Mouse (Mus musculus) Patski (cell line): ENCODE measurements around the gene Nnat. TPM values are rescaled to one million over a fixed set of nuclear protein-coding genes. Genes with fewer than 3 reads are reported as not detected.

Source experiments
- ATAC-seq: fragments of 100-300 bp; one replicate; pipeline ENCODE4 v1.8.0; 2021
- CTCF ChIA-PET: fragments of 350-600 bp; sonication (Branson Sonifier 250); formaldehyde crosslinking; loops from one replicate; lab custom pipeline; 2022; ENCODE audit warnings: inconsistent platforms; lab: Charles Lee
- POLR2A ChIA-PET: fragments of 350-600 bp; sonication (Branson Sonifier 250); formaldehyde crosslinking; loops from one replicate; lab custom pipeline; 2022; ENCODE audit warnings: antibody characterized with exemption, inconsistent platforms; lab: Charles Lee
- DNase-seq: peaks from one replicate; pipeline ENCODE4 v3.0.0-alpha.2; 2011; ENCODE audit warnings: low read depth, low spot score
- H3K27me3 ChIP-seq: fragments of 371-371 bp; one replicate; pipeline ENCODE4 v1.5.1; 2021
- CTCF ChIP-seq: fragments of 100-300 bp; IDR thresholded peaks from one replicate; pipeline ENCODE4 v1.5.1; 2021
- in situ Hi-C: fragments of 300-500 bp; cut with MboI; formaldehyde crosslinking; loops from 3 replicates; pipeline ENCODE4 v1.11.1; 2018; ENCODE audit warnings: low pct_unique_long_range_greater_than_20kb, mixed read lengths
- polyA plus RNA-seq: library from polyadenylated mRNA; unstranded; gene quantifications from one replicate; pipeline ENCODE4 v1.2.3, GENCODE M21; 2021

Gene Nnat
- polyA plus RNA-seq, 1 experiment from 2014 or later: 2.2 TPM

- ChIA-PET CTCF (interaction anchor here (0.6 kb wide), 1 partner anchor 19 kb away, joined by 3 read pairs; no protein-coding TSS in a partner anchor), POLR2A (no interaction called here)
- in situ Hi-C loops: no loop called here
- peaks cover 17% of the 10 kb centered on the region for H3K27me3 ChIP-seq
- no peak for TF ChIP-seq CTCF
- no peak for DNase-seq
- ATAC-seq: no peak
Measured at GRCm38 (mm10) chr2:157534163-157534562, 25.7 kb upstream of the Nnat start.

- peaks cover 2% of the 10 kb centered on the region for H3K27me3 ChIP-seq
- POLR2A ChIA-PET: no interaction called here
- in situ Hi-C loops: no loop called here
- TF ChIP-seq CTCF: no peak
- DNase-seq (no peak), ATAC-seq (no peak)
- CTCF ChIA-PET: no interaction called here
Measured at GRCm38 (mm10) chr2:157536476-157537081, 23.3 kb upstream of the Nnat start.

- in situ Hi-C loops: no loop called here
- TF ChIP-seq CTCF: no peak
- ATAC-seq (no peak), DNase-seq (no peak)
- H3K27me3 ChIP-seq: peaks cover 2% of the 10 kb centered on the region
- ChIA-PET CTCF (no interaction called here), POLR2A (no interaction called here)
Measured at GRCm38 (mm10) chr2:157537118-157537517, 22.8 kb upstream of the Nnat start.

GRCm38 (mm10) chr2:157540073-157540952 lies 19.6 kb upstream of the Nnat start:
- POLR2A ChIA-PET: interaction anchor here (1.1 kb wide), 1 partner anchor 9 kb away, joined by 3 read pairs; no protein-coding TSS in a partner anchor
- no peaks in the 10 kb centered on the region for H3K27me3 ChIP-seq
- TF ChIP-seq CTCF: no peak
- CTCF ChIA-PET: no interaction called here
- in situ Hi-C loops: no loop called here
- no peak for DNase-seq
- no peak for ATAC-seq

- no peak for TF ChIP-seq CTCF
- H3K27me3 ChIP-seq: no peaks in the 10 kb centered on the region
- no peak for ATAC-seq
- no peak for DNase-seq
- in situ Hi-C loops: no loop called here
- POLR2A ChIA-PET: interaction anchor here (0.6 kb wide), 1 partner anchor 17 kb away, joined by 3 read pairs; no protein-coding TSS in a partner anchor
- CTCF ChIA-PET: interaction anchor here (1.8 kb wide), 1 partner anchor 11 kb away, joined by 4 read pairs; no protein-coding TSS in a partner anchor
Measured at GRCm38 (mm10) chr2:157540953-157541569, 18.8 kb upstream of the Nnat start.

- POLR2A ChIA-PET: interaction anchor here (0.6 kb wide), 1 partner anchor 16 kb away, joined by 3 read pairs; no protein-coding TSS in a partner anchor
- DNase-seq: no peak
- no peaks in the 10 kb centered on the region for H3K27me3 ChIP-seq
- CTCF ChIA-PET: interaction anchor here (1.0 to 1.8 kb wide), 2 partner anchors 10 kb away, joined by 3 to 4 read pairs; no protein-coding TSS in a partner anchor
- ATAC-seq: no peak
- in situ Hi-C loops: no loop called here
- no peak for TF ChIP-seq CTCF
Measured at GRCm38 (mm10) chr2:157541631-157542030, 18.2 kb upstream of the Nnat start.

- ChIA-PET CTCF (interaction anchor here (1.0 to 1.8 kb wide), 2 partner anchors 10 to 11 kb away, joined by 3 to 4 read pairs; no protein-coding TSS in a partner anchor), POLR2A (no interaction called here)
- TF ChIP-seq CTCF: no peak
- in situ Hi-C loops: no loop called here
- no peaks in the 10 kb centered on the region for H3K27me3 ChIP-seq
- ATAC-seq: no peak
- no peak for DNase-seq
Measured at GRCm38 (mm10) chr2:157542415-157542814, 17.5 kb upstream of the Nnat start.

- no peak for ATAC-seq
- H3K27me3 ChIP-seq: no peaks in the 10 kb centered on the region
- no peak for DNase-seq
- CTCF ChIA-PET: no interaction called here
- POLR2A ChIA-PET: no interaction called here
- no peak for TF ChIP-seq CTCF
- in situ Hi-C loops: no loop called here
Measured at GRCm38 (mm10) chr2:157544333-157544888, 15.5 kb upstream of the Nnat start.

GRCm38 (mm10) chr2:157546686-157547085 lies 13.2 kb upstream of the Nnat start:
- TF ChIP-seq CTCF: no peak
- H3K27me3 ChIP-seq: no peaks in the 10 kb centered on the region
- in situ Hi-C loops: no loop called here
- ChIA-PET CTCF (no interaction called here), POLR2A (no interaction called here)
- no peak for ATAC-seq
- no peak for DNase-seq

- in situ Hi-C loops: no loop called here
- no peak for DNase-seq
- ATAC-seq: no peak
Measured at GRCm38 (mm10) chr2:157550292-157550691, 9.6 kb upstream of the Nnat start.

More at GRCm38 (mm10) chr2:157550292-157550691, 9.6 kb upstream of the Nnat start:
- CTCF ChIA-PET: no interaction called here
- TF ChIP-seq CTCF: no peak
- POLR2A ChIA-PET: no interaction called here
- no peaks in the 10 kb centered on the region for H3K27me3 ChIP-seq
